Mouse (Mus musculus) v-Abl transformed pro-B cells (cell line): ENCODE results near the gene Vamp3.
"Not testable (repeated sequence)": the region's sequence is repeated elsewhere in the genome, so short reads cannot be mapped to it uniquely, and the experiment has no call there.

Experiments
- in situ Hi-C, 2 experiments: fragments of 400-800 bp; cut with MboI; formaldehyde crosslinking; loops; one replicate each; pipeline ENCODE4 v1.15.1; 2025; ENCODE audit not compliant: unreplicated experiment in 2 of 2

Gene Vamp3

DNA sequence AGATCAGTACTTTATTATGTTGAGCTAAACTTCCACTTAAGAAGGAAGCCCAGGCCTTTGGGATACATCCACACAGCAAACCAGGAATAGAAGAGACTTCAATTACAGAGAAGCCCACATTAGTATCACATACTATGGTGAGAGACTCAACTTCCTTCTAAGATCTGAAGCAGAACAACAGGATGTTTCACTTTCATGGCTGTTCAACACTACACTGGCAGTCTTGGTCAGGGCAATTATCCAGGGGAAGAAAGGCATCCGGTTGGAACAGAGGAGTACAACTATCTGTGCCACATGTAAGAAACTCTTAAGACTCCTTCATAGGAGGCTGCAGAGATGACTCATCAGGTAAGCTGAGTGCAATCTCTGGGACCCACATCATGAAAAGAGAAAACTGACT lies 6.6 kb downstream of the Vamp3 start:
- in situ Hi-C loops, result loop anchor here in 1 of 2 experiments (10.0 to 25.0 kb wide), 2 partner anchors 694 to 1286 kb away; partner anchors contain the start of genes Chd5 and Rpl22

DNA sequence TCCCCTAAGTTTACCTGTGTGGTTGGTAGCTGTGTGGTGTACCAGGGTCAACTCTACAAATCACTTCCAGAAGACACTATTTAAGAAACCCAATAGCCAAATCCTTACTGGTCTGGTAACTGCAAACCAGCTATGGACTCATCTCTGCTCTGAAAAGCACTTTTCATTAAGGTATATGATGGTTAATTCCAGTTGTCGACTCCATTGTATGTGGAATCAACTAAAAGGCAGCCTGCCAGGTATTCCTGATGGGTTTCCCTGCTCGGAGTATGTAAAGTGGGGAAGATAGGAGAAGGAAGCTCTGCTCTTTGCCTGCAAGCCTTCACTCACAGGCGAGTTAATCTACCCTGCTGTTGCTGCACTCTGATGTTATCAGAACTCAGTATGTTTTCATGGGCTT lies 11.2 kb downstream of the Vamp3 start:
- in situ Hi-C loops, result no loop called here

DNA sequence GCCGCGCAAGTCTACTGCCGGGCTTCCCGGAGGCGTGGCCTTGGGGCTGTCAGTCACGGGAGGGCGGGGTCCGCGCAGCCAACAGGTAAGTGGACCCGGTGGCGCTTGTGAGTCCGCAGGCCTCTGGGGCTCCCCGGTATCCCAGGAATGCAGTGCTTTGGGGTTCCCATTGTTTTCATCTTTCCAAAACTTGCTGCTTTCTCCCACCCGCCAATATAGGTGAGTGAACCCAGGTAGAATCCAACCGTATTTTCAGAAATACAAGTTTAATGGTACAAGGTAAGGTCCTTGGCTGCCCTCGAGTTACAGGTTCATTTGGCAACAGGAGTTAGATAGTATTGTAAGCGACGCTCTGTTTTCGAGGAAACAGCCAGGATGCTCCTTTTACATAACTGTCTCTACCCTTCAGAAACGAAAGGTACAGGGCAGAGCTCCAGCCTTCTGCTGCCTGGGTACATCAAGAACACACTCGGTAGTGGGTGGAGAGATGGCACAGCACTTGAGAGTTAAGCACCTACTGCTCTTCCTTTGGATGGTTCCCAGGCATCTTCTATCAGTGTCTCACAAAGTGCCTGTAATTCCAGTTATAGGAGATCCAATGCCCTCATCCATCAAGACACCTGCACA lies 12.7 kb downstream of the Vamp3 start:
- in situ Hi-C loops, result no loop called here

- in situ Hi-C loops, result no loop called here
These were observed 13.5 kb downstream of the Vamp3 start, which contains the start of gene Per3 for GRCm38 (mm10) chr4:151044037-151044943. Gene Per3 (minus strand): TSS chr4:151044665.

GRCm38 (mm10) chr4:151043281-151043680 lies 14.5 kb downstream of the Vamp3 start:
- in situ Hi-C loops, result no loop called here

DNA sequence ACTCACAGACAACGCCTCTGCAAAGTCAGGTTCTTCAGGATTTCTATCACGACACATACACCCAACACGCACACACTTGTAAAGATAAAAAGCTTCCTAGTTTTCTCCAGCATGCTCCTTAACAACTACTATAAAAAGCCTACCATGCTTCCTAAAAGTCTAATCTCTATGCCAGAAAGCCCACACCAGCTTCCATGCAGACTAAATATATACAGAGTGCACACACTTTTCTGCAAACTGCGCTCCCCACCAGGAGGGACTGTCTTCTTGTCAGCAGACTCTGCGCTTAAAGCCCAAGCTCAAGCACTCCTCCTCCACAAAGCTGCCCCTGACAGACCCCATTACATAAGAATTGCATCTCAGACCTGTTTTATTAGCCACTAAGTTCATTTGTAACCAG lies 16.3 kb downstream of the Vamp3 start:
- in situ Hi-C loops, result no loop called here

GRCm38 (mm10) chr4:151037800-151038199 lies 20.0 kb downstream of the Vamp3 start:
- in situ Hi-C loops, result no loop called here

- in situ Hi-C loops, result no loop called here
These were observed 21.2 kb downstream of the Vamp3 start for GRCm38 (mm10) chr4:151036521-151036920.

DNA sequence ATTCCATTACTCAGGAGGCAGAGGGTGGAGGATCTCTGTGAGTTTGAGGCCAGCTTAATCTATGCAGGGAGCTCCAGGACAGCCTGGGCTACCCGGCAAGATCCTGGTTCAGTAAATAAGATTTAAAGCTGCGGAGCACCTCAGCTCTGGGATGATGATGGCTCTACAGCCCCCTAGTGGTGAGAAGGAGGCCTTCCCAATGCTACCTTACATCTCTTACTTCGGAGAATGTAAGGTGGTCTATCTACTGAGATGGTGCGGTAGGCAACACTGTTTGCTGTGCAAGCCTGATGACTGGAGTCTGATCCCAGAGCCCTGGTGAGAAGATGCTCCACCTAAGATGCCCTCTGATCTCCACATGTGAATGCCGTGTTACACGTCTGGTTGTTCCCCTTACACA lies 30.8 kb downstream of the Vamp3 start:
- in situ Hi-C loops, result no loop called here

GRCm38 (mm10) chr4:151024152-151024551 lies 33.6 kb downstream of the Vamp3 start:
- in situ Hi-C loops, result no loop called here

- in situ Hi-C loops, result not testable (repeated sequence)
These were observed 40.4 kb downstream of the Vamp3 start for GRCm38 (mm10) chr4:151017356-151017755.

DNA sequence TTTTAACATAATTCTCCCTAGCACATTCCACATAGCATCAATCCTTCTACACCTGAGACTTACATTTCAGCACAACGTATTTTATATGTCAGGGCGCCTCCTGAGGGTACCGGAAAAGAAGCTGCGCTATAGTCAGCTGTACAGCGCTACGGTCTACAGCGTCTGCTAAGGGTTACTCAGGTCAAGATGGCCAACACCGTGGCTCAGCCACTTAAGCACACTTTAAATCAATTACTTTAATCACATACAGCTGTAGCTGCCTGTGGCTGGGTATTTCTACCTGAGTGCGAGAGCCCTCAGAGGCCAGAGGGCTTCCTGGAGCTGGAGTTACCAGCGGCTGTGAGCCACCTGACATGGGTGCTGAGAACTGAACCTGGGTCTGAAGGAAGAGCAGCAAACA lies 41.8 kb downstream of the Vamp3 start:
- in situ Hi-C loops, result no loop called here

- in situ Hi-C loops, result no loop called here
These were observed 47.4 kb downstream of the Vamp3 start for GRCm38 (mm10) chr4:151010316-151010715.

DNA sequence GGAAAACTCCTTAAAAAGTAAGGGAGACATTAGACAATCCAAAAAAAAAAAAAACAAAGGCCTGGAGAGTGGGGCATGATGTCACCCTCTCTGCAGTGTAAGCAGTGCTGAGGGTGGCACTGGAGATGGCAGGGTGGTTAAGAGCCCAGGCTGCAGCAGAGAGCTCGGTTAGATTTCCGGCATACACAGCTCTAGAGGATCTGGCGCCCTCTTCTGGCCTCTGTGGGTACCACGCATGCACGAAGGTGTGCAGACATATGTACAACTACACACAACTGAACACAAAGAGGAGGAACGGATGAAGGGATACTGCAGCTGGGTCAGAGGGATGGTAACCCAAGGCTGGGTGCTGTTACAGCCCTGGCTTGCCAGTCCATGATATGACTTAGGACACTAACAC lies 50.8 kb downstream of the Vamp3 start:
- in situ Hi-C loops, result no loop called here

GRCm38 (mm10) chr4:151005656-151006318 lies 52.0 kb downstream of the Vamp3 start:
- in situ Hi-C loops, result no loop called here

DNA sequence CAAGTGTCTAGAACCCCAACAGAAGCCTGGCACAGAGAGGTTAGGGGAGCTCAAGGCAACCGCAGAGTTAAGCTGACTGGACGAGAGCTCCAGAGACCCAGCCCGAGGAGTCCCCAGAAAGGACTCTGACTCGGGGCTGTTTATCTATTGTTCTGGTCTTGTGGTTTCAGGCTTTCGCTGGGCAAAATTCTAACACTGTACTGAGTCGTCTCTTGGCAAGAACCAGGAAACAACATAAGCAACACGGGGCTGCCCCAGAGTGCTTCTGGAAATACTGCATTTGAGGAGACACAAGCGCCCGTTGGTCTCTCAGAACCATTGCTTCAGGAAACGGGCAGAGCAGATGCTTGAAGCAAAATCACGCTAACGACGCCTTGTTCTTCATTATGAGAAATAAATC lies 56.4 kb downstream of the Vamp3 start:
- in situ Hi-C loops, result no loop called here

DNA sequence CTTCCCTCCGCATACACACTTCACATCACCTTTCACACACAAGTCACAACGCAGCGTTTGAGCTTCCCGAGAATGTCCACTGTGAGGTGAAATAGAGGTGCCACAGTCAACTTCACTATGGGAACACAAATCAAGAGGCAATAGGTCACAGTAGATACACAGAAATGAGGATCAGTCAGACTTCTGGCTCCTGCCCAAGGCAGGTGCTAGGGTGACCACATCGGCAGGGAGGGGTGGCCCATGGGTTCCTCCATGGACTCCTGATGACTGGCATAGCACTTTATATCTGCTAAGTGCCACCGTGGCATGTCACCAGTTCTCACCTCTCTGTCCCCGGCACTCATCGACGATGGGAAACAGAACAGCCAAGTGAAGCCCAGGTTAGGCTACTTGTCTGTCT lies 59.1 kb downstream of the Vamp3 start:
- in situ Hi-C loops, result no loop called here
